Mouse (Mus musculus): ENCODE results near the gene Atg7. TPM values are rescaled to one million over a fixed set of nuclear protein-coding genes. Genes with fewer than 3 reads are reported as not detected.
"Not testable (repeated sequence)": the region's sequence is repeated elsewhere in the genome, so short reads cannot be mapped to it uniquely, and the experiment has no call there.

Gene Atg7
- polyA plus RNA-seq, 1 experiment, result 25.3 TPM

DNA sequence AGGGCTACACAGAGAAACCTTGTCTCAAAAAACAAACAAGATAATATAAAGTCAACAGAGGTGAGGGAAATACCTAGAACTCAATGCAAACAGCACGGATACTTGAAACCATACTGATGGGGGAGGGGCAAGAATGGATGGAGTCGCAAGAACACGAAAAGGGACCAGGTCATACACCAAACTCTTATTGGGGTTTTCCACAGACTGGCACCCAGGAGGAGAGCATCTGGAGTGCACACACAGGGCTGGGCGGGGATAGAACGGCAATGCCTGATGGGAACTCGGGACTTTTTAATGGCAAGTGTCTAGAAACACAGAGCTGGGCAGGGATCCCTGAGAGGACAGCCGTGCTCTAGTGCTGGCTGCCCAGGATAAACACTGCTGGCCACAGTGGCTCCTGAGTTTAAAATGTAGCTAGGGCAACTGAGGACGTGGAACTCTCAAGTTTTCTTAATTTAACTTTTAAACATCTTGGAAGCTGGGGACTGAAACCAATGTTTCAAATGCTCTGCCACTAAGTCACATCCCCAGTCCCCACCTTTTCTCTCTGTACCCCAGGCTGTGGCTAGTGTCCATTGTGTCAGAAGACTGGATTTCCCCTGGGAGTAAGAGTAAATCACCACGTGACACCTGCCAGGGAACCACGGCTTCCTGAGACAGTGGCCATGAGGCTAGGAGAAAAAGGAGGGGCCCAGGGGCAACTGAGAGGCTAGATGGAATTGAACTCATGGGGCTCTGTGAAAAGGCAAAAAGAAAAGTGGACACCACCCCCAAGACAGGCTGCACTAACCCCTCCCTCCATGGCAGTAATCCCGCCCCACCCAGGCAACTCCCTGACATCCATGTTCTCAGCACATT is 243.8 kb downstream of the Atg7 start:
- Histone ChIP-seq H3K4me3 (ENCODE audit: insufficient read depth, low read length) (no peak overlapping the region), H3K27ac (ENCODE audit: insufficient read depth, low read length) (no peak overlapping the region), H3K4me1 (ENCODE audit: control insufficient read depth, insufficient read depth, low read length) (peaks cover 27% of the 10 kb centered on the region)
- TF ChIP-seq CTCF (IDR thresholded peaks at IDR 0.05; ENCODE audit: extremely low read depth, insufficient read depth, low read length) (no peak), POLR2A (IDR thresholded peaks at IDR 0.05; ENCODE audit: extremely low read depth, insufficient read depth, low read length) (no peak)

GRCm38 (mm10) chr6:114888922-114889321 is 246.0 kb downstream of the Atg7 start:
- Histone ChIP-seq H3K4me3 (ENCODE audit: insufficient read depth, low read length) (no peak overlapping the region), H3K27ac (ENCODE audit: insufficient read depth, low read length) (peak overlapping the region; percentile 9; the same call in 1 of the 2 replicates), H3K4me1 (ENCODE audit: control insufficient read depth, insufficient read depth, low read length) (peaks cover 31% of the 10 kb centered on the region)
- TF ChIP-seq CTCF (IDR thresholded peaks at IDR 0.05; ENCODE audit: extremely low read depth, insufficient read depth, low read length) (peak; percentile 37), POLR2A (IDR thresholded peaks at IDR 0.05; ENCODE audit: extremely low read depth, insufficient read depth, low read length) (no peak)

- Histone ChIP-seq H3K4me1 (ENCODE audit: control insufficient read depth, insufficient read depth, low read length) (peaks cover 31% of the 10 kb centered on the region), H3K27ac (ENCODE audit: insufficient read depth, low read length) (peak overlapping the region; percentile 9; the same call in 1 of the 2 replicates)
- not testable (repeated sequence) for H3K4me3 ChIP-seq (ENCODE audit: insufficient read depth, low read length)
These were observed 247.1 kb downstream of the Atg7 start for GRCm38 (mm10) chr6:114889971-114890370.

DNA sequence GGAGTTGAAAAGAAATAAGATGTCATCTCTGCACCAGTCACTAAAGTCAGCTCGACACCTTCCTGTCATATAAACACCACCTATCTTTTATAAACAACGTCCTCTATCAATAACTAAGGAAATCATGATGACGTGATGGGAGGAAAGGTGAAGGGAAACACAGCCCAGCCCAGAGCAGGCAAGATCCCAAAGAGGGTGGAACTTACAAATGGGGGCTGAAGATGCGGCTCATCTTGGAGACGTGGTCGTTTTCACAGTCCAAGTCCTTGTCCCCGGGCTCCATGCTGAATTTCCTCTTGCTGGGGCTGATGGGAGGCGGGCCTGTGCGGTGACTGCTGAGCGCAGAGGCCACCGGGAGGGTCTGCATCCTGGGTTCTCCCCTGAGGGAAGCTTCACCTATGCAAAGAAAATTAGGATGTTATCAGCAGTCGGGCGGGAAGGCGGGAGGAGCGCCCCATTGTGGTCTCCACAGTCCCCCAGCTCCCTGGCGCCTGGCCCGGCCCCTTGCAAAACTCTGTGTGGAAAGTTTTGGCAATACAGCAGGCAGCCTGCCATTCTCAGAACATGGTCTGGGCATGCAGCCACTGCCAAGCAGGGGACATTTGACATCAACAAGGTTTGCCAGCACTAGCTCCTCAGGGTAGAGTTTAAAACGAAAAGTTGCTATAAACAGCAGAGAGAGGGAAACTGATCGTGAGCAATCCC is 247.7 kb downstream of the Atg7 start:
- H3K27ac ChIP-seq (ENCODE audit: insufficient read depth, low read length), result peak overlapping the region; percentile 9; the same call in 1 of the 2 replicates
- peaks cover 31% of the 10 kb centered on the region for H3K4me1 ChIP-seq (ENCODE audit: control insufficient read depth, insufficient read depth, low read length)
- H3K4me3 ChIP-seq (ENCODE audit: insufficient read depth, low read length), result no peak overlapping the region
- no peak for TF ChIP-seq CTCF (IDR thresholded peaks at IDR 0.05; ENCODE audit: extremely low read depth, insufficient read depth, low read length)
- TF ChIP-seq POLR2A (IDR thresholded peaks at IDR 0.05; ENCODE audit: extremely low read depth, insufficient read depth, low read length), result no peak

DNA sequence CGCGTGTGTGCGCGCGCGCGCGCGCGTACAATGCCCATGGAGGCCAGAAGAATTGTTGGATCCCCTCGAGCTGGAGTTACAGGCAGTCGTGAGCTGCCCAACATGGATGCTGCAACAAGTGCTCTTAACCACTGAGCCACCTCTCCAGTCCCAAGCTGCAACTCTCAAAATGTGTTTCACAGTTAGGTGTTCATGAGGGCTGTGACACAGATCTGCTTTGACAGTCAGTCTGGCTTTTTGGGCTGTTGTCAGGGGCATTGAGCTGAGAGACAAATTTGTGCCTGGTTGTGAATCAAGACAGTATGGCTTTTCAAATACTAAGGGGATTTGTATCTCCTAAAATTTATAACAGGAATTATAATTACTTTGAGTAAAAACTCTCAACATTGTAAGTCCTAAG is 248.4 kb downstream of the Atg7 start:
- Histone ChIP-seq H3K4me3 (ENCODE audit: insufficient read depth, low read length) (no peak overlapping the region), H3K4me1 (ENCODE audit: control insufficient read depth, insufficient read depth, low read length) (peaks cover 29% of the 10 kb centered on the region), H3K27ac (ENCODE audit: insufficient read depth, low read length) (peak overlapping the region; percentile 63)
- TF ChIP-seq POLR2A (IDR thresholded peaks at IDR 0.05; ENCODE audit: extremely low read depth, insufficient read depth, low read length) (no peak), CTCF (IDR thresholded peaks at IDR 0.05; ENCODE audit: extremely low read depth, insufficient read depth, low read length) (no peak)

- no peak for TF ChIP-seq POLR2A (IDR thresholded peaks at IDR 0.05; ENCODE audit: extremely low read depth, insufficient read depth, low read length)
- no peak for TF ChIP-seq CTCF (IDR thresholded peaks at IDR 0.05; ENCODE audit: extremely low read depth, insufficient read depth, low read length)
- H3K4me3 ChIP-seq (ENCODE audit: insufficient read depth, low read length), result no peak overlapping the region
- peak overlapping the region; percentile 80 for H3K27ac ChIP-seq (ENCODE audit: insufficient read depth, low read length)
- H3K4me1 ChIP-seq (ENCODE audit: control insufficient read depth, insufficient read depth, low read length), result peaks cover 29% of the 10 kb centered on the region
These were observed 248.9 kb downstream of the Atg7 start for GRCm38 (mm10) chr6:114891771-114892170.

GRCm38 (mm10) chr6:114892363-114892762 is 249.5 kb downstream of the Atg7 start:
- Histone ChIP-seq H3K4me1 (ENCODE audit: control insufficient read depth, insufficient read depth, low read length) (peaks cover 29% of the 10 kb centered on the region), H3K4me3 (ENCODE audit: insufficient read depth, low read length) (no peak overlapping the region)

DNA sequence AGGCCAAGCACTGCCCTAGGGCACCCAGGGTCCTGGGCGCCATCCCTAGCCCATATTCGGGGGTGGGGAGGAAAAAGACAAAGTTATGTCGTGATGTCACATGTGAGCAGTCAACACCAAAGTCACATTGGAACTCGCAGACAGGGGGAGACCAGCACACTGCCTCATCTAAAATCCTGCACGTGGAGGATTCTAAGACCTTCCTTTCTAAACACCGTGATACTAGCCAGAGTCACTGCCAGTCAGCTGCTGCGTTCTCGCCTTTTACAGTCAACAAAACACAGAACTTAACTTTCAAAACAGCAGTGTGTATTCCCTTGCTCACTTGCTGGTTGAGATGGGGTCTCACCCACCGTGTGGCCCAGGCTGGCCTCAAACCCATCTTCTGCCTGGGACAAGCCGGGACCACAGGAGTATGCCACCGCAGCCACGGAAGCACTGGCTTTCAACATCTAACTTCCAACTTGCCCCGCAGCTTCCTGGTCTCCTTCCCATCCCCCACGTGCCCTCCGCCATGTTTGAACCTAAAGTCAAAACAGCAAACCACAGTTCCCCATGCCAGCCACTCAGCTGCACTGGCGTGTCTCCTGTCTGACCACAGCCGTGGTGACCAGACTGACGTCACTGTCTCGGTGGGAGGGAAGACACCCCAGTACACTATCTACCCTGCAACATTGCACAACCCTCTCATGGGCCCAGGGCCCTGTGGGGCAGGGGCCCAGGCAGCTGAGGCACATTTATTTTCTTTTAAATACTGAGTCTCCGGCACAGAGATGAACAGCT is 250.7 kb downstream of the Atg7 start:
- 0 out of 2 replicates have a peak overlapping the region, but pooled peaks have one; percentile 4 for H3K27ac ChIP-seq (ENCODE audit: insufficient read depth, low read length)
- H3K4me1 ChIP-seq (ENCODE audit: control insufficient read depth, insufficient read depth, low read length), result peaks cover 24% of the 10 kb centered on the region
- TF ChIP-seq CTCF (IDR thresholded peaks at IDR 0.05; ENCODE audit: extremely low read depth, insufficient read depth, low read length), result no peak
- no peak for TF ChIP-seq POLR2A (IDR thresholded peaks at IDR 0.05; ENCODE audit: extremely low read depth, insufficient read depth, low read length)
- no peak overlapping the region for H3K4me3 ChIP-seq (ENCODE audit: insufficient read depth, low read length)

More at GRCm38 (mm10) chr6:114892363-114892762, 249.5 kb downstream of the Atg7 start:
- TF ChIP-seq POLR2A (IDR thresholded peaks at IDR 0.05; ENCODE audit: extremely low read depth, insufficient read depth, low read length), result no peak
- TF ChIP-seq CTCF (IDR thresholded peaks at IDR 0.05; ENCODE audit: extremely low read depth, insufficient read depth, low read length), result no peak
- peak overlapping the region; percentile 80 for H3K27ac ChIP-seq (ENCODE audit: insufficient read depth, low read length)

DNA sequence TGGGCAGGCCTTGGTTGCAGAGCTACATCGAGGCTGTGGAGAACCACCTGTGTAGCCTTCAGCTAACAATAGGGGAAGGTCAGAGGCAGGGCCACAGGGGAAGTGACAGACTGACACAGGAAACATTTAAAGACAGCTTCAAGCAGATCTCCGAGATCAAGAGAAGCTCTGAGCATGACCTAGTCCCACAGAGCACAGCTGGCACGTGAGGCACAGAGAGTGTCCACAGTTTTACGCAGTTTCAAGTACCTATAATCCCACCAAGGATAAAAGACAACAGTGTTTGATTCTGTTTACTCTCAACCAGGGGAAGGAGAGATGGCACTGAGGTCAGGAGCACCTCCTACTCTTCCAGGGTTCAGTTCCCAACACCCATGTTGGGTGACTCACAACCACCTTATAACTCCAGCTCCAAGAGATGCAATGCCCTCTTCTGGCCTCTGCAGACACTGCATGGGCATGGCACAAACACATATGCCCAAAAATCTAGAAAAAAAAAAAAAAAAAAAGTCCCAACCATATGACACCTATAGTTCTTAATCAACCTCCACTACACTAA is 251.7 kb downstream of the Atg7 start:
- no peak for TF ChIP-seq POLR2A (IDR thresholded peaks at IDR 0.05; ENCODE audit: extremely low read depth, insufficient read depth, low read length)
- TF ChIP-seq CTCF (IDR thresholded peaks at IDR 0.05; ENCODE audit: extremely low read depth, insufficient read depth, low read length), result 0 out of 2 replicates have a peak, but pooled peaks have one; percentile 14
- H3K27ac ChIP-seq (ENCODE audit: insufficient read depth, low read length), result 0 out of 2 replicates have a peak overlapping the region, but pooled peaks have one; percentile 4
- H3K4me1 ChIP-seq (ENCODE audit: control insufficient read depth, insufficient read depth, low read length), result peaks cover 25% of the 10 kb centered on the region
- no peak overlapping the region for H3K4me3 ChIP-seq (ENCODE audit: insufficient read depth, low read length)

Data from cortical plate, adult 2 months (tissue).